Mouse (Mus musculus): ENCODE data around the gene Myt1.
A peak's percentile ranks its signal among the peaks of the same experiment; 100 is the strongest.

Myt1 gene

DNA sequence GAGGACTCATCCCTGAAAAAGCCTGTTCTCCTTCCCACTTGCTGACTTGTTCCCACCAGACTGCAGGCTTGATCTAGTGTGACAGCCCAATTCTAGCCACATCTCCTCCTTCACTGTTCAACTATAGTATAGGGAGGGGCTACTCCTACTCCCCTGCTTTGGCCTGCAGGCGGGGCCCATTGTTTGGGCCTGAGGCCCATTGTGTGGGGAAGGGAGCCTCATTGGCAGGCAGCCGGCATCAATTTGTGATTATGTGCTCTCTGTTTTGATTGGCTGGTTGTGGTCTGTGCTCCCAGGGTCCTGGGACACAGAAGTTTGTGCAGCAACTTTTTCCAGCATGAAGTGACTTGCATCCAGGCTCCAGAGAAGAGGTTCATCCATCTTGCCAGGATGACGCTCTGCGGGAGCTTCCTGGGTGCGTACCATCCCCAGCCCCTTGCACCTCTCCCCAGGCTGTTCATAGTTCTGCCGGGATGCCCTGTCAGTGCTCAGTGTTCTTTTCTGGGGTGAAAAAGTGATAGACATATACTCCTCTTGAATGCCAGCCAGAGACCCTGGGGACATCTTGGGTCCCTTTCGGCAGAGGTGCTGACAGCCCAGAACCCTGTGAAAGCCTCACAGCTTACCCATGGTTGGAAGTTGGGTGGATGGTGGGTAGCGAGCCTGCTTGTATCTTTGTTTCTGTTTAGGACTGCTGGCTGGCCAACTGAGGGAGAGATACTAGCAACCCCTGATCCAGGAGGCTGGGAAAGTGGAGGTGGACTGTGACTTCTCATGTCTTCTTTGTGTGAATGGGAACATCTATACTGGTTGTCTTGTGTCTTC, at the start of gene Myt1:
TSS of gene Myt1 (plus strand) at position 327 of the 825 bp plus-strand sequence.
- DNase-seq (ENCODE audit: inconsistent age in 2 of 2, low spot score in 1 of 2): no peak

DNA sequence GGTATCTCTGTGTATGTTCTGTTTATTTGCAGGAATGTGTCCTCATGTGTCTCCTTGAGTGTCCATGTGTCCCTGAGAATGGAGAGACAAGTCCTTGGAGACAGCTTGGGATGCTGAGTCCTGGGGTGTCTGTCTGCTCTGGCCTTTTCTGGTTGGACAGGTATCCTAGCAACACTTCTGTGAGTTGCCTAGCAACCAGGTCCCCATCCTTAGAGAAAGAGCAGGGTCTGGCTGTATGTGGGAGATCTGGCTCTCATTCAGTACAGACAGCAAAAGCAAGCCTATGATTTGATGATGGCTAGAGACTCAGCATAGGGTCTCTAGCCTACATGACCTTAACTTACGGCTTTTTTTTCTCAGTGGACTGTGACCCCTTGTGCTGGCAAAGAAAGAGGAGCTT, 49.4 kb upstream of the Myt1 start:
- no peak for DNase-seq (ENCODE audit: inconsistent age in 2 of 2, low spot score in 1 of 2)

DNA sequence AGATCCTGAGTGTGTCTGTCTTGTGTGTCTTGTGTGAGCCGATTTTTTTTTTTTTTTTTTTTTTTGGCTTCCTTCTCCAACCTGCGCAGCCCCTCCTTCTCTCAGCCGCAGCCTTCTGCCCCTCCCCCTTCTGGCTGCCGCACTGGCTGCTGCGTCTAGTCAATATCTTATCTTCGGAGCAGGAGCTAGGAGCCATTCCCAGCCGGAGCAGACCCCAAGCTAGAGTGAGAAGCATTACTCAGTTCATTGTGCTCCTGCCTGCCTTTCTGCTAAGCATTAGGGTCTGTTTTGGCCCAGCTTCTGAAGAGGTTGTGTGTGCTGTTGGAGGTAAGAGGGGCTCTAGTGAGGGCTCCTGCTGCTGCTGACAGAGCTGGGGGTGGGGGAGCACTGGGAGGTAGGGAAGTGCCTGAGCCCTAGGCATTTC, 48.2 kb upstream of the Myt1 start, which contains the start of gene Oprl1:
TSS of gene Oprl1 (plus strand) at position 114 of the 424 bp plus-strand sequence.
- peak in 1 of 2 experiments; percentile 30 for DNase-seq (ENCODE audit: inconsistent age in 2 of 2, low spot score in 1 of 2)

DNA sequence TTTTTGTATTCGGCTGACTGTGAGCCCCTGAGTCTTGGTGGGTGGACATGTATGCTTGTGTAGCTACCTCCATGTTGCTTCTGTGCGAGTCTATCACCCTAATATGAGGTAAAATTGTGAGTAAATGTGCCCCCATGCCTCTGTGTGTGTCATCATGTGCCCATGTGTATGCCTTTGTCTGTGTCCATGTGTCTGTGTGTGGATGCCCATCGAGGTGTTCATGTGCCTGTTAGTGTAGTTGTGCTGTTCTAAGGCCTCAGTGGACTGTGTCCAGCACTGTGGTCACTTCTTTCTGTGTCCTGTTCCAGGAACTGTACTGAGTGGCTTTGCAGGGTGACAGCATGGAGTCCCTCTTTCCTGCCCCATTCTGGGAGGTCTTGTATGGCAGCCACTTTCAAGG, 47.8 kb upstream of the Myt1 start:
- no peak for DNase-seq (ENCODE audit: inconsistent age in 2 of 2, low spot score in 1 of 2)

DNA sequence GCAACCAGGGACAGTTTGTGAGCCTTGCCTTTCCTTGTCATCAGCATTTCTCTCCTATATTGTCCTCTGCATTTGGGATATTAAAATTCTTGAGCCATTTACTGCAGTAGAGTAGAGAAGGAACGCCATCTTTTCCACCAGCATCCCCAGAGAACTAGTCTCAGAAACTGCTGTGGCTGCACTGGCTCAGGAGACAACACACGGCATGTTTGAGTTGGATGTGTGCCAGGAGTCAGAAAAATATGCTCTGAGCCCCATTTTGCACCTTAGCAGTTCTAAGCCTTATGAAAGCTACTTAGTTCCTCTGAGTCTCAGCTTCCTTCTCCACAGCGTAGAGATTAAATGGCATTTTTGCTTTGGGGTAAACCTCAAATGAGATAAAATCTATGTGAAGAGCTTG, 46.1 kb upstream of the Myt1 start:
- DNase-seq (ENCODE audit: inconsistent age in 2 of 2, low spot score in 1 of 2): no peak

DNA sequence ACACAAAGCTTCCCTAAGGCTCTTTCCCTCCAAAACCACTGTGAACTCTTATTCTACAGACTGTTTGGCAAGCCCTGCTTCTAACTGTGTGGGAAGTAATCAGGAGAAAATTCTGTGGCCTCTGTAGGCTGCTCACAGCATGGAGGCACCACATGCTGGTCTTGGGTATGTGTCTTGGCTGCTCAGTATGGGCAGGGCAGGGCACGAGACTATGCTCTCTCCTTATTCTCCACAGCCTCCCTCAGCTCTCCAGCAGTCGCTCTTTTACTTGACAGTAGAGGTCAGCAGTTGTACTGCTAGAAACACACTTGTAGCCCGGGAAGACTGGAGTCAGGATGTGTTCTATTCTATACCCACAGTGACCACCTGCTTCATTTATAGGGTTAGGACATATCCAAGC, 43.1 kb upstream of the Myt1 start:
- DNase-seq (ENCODE audit: inconsistent age in 2 of 2, low spot score in 1 of 2): no peak

DNA sequence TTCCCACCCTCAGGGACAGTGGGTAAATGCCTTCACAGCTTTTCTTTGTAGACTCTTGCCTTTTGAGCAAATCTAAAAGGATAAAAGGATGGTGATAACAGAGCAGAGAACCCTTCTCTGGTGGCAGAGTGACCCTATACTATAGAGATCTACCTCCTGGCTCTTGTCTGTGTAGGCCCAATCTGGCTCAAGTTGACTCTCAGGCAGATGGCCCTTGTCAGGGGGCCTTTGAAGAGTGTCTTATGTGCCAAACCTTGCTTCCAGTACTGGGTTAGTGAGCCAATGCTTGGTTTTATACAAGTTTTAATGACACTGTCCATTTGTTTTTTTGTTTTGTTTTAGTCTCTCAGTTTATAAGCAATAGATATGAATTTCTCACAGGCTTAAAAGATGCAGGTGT, 41.9 kb upstream of the Myt1 start:
- no peak for DNase-seq (ENCODE audit: inconsistent age in 2 of 2, low spot score in 1 of 2)

DNA sequence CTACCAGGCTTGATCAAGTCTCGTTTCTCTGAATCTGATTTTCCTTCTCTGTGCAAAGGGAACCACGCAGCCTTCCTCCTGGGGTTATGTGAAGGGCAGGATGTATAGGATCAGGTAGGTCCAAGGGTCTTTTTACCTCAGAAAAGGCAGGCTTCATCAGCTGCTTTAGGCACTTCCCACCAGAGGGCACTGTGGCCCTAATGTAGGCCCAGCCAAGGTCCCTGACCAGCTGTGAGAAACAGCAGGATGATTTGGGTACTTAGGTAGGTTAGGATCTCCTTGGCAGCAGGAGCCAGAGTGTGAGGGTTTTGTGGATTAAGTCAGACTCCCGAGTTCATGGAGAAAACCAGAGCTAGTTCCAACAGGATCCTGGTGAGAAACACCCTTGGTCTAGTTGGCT, 40.9 kb upstream of the Myt1 start:
- peak in 1 of 2 experiments; percentile 66 for DNase-seq (ENCODE audit: inconsistent age in 2 of 2, low spot score in 1 of 2)

DNA sequence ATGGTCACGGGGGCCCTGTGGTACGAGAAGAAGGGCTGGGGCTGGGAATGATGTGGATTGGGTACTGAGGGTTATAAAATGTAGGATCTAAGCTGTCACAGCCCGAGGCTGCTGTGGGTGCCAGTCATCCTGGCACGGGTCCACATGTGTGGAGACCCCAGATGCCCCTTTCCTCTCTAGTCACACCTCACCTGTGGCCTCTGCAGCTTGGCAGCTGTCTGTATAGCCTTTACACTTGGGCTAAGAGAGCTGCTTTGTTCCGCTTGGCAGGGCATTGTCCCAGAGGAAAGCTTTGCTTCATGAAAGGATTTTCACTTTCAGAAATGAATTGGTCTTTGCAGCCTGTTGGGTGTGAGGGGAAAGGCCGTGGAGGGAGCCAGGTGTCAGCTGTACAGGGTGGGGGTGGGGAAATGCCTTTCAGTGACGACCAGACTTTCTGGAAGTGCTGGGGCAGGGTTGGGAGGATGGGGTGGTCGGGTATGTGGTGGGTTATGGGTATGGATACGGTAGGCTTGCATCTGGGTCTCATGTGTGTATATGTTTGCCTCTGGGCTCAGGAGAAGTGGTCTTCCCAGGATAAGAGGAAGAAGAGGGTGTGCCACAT, 35.4 kb upstream of the Myt1 start:
- DNase-seq (ENCODE audit: inconsistent age in 2 of 2, low spot score in 1 of 2): no peak

DNA sequence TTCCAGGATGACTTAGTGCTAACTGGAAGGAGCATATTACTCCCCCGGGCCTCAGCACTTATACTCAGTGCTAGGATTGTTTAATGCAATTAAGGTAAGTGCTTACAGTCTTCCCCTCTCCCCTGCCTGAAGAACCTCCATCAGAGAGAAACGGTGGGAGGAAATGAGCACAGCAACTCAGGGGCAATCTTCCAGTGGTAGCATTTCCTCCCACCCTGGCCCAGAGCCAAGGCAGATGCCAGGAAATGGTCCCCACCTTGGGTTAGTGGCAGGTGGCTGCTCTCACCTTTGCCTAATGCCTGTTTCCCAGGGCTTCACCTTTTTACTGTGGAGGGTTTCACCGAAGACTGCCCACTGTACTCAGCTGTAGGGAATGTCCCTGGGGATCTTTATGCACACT, 33.1 kb upstream of the Myt1 start:
- no peak for DNase-seq (ENCODE audit: inconsistent age in 2 of 2, low spot score in 1 of 2)

DNA sequence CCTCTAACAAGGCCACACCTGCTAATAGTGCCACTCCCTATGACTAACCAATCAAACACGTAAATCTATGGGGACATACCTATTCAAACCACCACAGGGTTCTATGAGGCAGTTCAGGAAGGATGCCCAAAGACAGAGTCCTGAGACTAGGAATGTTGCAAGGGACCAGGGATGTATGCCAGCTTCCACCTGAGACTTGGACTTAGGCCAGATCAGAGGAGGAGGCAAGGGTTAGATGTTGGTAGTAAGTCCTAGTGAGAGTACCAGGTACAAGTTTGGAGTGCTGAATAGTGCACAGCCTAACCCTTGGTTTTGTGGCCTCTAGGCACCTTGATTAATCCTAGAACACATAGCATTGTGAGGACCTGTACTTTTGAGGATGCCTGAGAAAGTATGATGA, 10.5 kb upstream of the Myt1 start:
- DNase-seq (ENCODE audit: inconsistent age in 2 of 2, low spot score in 1 of 2): no peak

DNA sequence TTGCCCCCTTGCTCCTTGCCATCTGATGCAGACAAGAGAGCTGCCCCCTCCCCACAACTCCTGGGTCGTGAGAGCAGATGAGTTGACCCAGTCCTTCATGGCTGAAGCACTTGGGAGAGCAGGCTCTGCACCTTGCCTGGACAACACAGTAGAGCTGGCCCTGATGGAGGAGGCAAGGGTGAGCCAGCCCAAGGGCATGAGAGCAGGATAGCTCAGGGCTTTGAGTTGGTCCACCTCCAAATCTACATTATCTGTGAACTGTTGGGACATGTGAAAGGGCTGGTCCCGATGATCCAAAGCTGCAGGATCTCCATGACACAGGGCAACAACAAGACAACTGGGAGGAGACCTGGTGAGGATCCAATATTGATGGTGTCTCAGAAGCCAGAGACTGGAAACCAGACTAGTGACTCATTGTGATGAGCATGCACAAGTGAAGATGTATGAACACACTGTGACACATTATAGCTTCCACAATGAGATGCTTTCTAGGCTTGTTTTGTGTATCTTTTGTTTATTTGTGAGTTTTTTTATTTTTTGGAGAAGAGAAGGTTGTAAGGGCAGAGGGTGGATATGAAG, 4.9 kb upstream of the Myt1 start:
- no peak for DNase-seq (ENCODE audit: inconsistent age in 2 of 2, low spot score in 1 of 2)

DNA sequence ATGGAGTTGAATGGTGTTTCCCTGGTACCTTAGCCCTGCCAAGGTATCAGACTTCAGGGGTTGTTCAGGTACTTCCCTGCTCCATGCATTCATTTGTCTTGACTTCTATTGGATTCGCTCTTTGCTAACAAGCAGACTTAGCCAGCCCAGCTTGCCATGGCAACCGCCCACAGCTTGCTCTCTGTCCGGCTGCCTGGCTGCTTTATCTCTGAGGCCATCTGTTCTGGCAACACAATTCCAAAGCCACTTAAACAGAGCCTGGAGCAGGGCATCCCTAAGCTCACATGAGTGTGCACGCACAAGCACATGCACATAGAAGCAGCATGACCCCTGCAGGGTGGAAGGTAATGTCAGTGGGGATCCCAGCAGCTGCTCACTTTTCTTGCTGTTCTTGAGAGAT, 4.1 kb upstream of the Myt1 start:
- DNase-seq (ENCODE audit: inconsistent age in 2 of 2, low spot score in 1 of 2): peak in 1 of 2 experiments; percentile 48

DNA sequence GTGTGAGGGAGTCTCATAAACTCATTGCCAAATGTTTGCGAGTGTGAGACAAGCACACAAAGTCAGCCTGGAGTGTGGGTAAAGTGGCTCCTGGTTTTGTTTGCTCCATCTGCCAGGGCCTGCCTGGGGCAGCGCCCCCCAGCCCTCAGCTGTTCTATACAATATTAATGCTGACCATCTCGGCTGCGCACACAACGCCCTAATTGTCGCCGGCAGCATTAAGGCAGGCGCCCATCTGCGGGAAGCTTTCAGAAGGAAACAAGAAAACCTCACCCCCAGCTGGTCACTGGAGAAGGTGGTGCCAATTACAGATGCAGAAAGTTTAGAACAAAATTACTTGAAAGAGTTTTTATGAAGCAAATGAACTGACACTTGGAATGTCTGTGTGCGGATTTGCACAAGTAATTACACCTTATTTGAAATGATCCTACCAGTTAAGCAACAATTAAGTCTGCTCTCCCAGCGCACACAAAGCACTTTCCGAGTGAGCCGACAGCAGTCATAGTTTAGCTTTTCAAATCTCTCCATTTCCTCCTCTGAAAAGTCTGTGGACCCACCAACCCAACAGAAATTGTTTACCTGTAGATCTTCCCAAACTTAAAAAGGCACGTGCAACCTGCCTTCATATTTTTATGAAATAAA, 875 bp downstream of the Myt1 start:
- no peak for DNase-seq (ENCODE audit: inconsistent age in 2 of 2, low spot score in 1 of 2)

DNA sequence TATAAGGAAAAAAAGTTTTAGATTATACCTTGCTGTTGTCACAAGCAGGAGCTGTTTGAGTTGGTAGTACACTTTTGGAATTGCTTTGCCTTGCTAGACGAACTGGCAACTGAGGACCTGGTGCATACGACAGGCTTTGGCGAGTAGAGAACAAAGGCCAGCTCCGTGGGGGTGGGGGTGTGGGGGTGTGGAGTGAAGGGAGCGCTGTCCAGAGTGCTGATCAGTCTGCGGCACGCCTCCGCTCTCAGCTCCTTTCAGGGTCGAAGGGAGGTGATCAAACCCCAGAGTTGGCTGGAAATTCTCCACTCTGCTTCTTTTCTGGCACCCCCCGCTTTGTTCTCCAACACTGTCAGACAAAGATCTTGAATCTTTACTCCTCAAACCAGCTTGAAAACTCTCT, 1.5 kb downstream of the Myt1 start:
- peak; percentile 22 to 65 for DNase-seq (ENCODE audit: inconsistent age in 2 of 2, low spot score in 1 of 2)

DNA sequence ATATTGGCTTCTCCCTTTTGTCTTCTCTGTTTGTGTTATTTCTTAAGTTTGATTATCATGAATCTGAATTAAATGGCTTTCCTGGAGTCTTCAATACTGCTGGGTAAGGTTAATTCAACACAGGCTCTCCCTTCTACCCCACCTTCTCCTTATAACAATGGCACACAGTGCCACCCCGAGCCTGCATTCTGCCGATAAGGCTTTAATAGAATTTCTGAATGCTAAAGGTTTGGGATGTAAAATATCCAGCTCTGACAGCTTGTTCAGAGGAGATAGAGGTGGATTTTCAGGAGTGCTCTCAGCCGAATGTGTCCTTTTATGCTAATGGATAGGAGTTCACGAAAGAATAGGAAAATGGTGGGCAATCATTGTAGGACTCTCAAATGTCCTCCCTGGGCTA, 2.1 kb downstream of the Myt1 start:
- DNase-seq (ENCODE audit: inconsistent age in 2 of 2, low spot score in 1 of 2): no peak

DNA sequence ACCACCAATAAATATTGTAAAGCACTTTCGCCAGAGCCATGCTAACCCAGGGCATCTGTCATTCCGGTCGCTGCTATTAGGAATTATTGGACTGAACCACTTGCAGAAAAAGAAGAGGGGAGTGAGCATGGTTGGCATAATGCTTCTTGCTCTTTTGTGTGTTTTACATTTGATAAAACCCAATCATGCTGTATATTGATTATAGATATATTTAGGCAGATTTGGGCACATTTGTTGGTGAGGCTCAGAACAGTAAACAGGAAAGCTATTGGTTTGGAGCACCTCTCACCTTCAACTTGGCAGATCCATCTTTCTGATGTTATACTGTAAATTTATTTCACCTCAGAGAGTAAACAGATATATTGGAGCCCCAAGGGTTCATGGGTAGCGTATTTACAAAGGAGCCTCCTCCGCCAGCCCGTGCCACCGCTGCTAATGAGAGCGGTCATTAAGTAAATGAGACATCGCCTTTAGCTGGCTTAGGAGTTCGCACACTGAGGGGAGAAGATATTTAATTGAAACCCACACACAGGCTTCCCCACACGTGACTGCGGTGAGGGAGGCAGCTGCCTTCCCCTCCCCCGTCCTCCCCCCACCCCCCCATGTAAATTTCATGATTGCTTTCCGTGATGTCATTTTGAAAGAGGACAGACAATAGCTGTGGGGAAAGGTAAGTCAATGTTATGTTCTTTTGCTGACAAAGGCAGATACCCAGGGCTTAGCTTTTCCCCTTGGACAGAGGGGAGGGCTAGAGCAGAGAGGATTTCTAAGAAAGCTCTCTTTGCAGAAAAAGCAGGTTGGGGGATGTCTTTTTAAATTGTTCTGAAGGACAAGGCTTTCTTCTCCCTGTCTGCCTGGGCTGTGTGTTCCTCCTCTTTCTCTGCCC, 3.8 kb downstream of the Myt1 start:
- DNase-seq (ENCODE audit: inconsistent age in 2 of 2, low spot score in 1 of 2): peak in 1 of 2 experiments; percentile 51

DNA sequence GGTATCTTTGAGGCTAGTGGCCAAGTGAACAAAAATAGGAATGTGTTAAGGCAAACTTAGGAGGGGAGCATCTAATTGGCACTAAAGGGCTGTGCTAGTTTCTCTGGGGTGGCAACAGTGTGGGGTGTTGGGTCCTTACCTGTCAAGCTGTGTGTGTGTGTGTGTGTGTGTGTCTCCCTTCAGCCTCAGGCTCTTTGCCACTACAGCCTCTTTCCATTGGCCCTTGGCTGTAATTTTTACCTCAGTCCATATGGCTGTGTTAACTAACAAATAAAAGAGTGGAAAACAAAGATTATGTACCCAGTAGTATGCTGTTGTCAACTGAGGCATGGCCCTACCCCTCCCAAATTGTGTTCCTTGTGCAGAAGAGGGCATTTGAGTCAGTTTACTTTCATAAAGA, 5.3 kb downstream of the Myt1 start:
- DNase-seq (ENCODE audit: inconsistent age in 2 of 2, low spot score in 1 of 2): no peak

DNA sequence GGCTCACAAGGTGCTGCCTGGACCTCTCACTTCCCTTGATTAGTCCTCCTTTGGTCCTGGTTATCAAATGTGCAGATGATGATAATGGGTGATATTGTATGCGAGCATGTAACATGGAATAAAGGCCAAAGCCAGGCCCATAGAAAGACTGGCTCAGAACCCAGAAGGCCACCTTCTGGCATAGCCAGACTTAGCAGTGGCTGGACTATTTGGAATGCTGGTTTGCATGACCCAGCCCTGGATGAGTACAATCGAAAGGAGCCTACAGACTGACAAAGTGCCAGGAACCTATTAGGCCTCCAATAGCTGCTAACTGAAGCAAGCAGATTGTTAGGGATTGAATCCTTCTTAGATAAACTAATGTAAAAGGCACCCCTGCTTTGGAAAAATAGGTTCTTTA, 6.3 kb downstream of the Myt1 start:
- DNase-seq (ENCODE audit: inconsistent age in 2 of 2, low spot score in 1 of 2): no peak

DNA sequence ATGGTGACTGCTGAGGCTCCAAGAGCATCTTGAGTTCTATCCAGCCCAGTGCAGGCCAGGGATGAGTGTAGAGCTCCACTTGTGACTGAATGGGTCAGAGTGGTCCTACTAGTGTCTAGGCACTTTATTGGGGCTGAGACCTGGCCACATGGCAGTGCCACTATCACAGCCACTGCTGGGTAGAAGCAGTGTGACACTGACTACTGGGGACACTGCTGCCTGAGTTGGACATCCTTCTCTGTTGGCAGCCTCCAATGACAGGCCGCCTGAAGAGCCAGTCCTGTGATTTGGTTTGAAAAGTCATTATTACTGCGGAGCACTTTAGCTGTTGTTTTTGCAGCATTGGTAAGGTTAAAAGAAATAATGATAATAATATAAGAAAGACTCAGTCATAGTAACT, 10.1 kb downstream of the Myt1 start:
- DNase-seq (ENCODE audit: inconsistent age in 2 of 2, low spot score in 1 of 2): no peak

DNA sequence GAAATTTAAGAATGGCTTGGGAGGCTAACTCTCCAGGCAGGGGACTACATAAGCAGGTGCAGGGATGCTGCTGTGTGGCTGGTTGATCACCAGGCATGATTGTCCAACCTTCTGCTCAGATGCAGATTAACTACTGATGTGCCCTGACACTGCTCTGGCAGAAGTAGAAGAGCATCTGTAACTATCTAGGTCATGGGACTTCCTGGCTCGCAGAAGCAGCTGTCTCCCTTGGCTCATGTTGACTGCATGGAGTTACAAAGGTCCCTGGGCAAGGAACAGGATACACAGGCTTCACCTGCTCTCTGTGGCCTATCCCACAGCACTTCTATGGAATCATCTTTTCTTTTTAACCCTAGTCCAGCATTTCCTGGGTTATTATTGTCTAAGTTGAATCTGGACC, 12.7 kb downstream of the Myt1 start:
- DNase-seq (ENCODE audit: inconsistent age in 2 of 2, low spot score in 1 of 2): no peak
